Mouse (Mus musculus): ENCODE data around the gene Dcaf1.

Dcaf1 gene

GRCm38 (mm10) chr9:106821618-106822380, at the start of gene Dcaf1:
Gene Dcaf1, plus strand, starts transcription at chr9:106821874.
- peak; percentile 93 for DNase-seq (ENCODE audit: low spot score)

- no peak for DNase-seq (ENCODE audit: low spot score)
These were observed 45.6 kb upstream of the Dcaf1 start for GRCm38 (mm10) chr9:106776116-106776515.

DNA sequence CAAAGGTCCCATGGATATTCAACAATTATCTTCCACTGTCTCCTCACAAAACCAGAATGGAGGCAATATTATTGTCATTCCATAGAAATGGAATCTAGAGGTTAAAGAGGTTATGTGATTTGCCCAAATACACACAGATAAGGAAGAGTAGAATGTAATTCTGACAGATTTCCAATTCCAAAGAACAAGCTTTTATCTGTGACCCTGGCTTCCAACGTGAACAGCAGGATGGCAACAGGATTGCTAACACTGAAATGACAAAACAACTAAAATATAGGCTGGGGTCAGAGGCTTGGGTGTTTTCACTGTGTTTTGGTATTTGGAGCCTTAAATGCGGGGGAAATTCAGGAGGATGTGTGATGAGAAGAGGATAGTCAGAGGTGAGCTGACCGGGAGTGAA, 44.3 kb upstream of the Dcaf1 start:
- no peak for DNase-seq (ENCODE audit: low spot score)

DNA sequence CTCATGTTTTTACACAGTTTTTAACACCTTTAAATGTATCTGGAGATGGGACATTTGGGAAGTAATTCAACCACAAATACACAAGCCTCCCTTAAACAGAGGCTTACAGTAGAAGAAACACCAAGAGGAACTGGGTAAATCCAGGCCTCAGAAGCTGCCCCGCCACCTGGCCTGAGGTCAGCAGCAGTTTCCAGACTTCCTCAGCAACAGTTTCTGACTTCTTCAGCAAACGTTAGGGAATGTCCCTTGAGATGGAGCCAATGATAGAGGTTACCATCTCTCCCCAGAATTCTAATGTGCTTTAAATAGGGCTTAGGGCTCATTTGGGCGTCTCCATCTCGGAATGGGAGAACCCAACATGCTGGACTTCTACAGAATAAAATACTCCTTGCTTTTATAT, 43.4 kb upstream of the Dcaf1 start:
- DNase-seq (ENCODE audit: low spot score), result no peak

DNA sequence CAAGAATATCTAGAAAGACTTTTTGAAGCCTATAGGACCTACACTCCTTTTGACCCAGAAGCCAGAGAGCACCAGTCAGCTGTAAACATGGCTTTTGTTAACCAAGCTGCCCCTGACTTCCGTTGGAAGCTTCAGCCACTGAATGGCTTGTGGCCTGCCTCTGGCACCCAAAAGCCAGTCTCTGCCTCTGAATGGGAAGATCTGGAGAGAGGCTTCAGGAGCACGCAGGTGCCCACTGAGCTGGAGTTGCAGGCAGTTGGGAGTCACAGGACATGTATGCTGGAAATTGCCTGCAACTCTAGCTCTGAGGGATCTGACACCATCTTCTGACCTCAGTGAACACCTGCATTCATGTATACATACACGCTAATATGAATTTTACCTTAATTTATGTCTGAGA, 41.6 kb upstream of the Dcaf1 start:
- no peak for DNase-seq (ENCODE audit: low spot score)

GRCm38 (mm10) chr9:106783554-106783953, 38.1 kb upstream of the Dcaf1 start:
- DNase-seq (ENCODE audit: low spot score), result no peak

DNA sequence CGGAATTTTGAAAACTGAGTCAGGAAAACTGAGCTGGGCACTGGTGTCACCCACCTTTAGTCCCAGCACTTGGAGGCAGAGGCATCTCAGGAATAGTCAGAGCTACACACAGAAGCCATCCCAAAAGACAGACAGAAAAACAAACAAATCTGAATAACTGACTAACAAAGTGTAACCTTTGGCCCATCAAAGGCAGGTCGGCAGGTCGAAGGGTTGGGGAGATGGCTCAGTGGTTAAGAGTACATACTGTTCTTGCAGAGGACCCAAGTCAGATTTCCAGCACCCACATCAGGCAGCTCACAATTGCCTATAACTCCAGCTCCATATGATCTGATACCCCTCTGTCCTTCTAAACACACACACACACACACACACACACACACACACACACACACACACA, 36.5 kb upstream of the Dcaf1 start:
- no peak for DNase-seq (ENCODE audit: low spot score)

- peak; percentile 4 for DNase-seq (ENCODE audit: low spot score)
These were observed 33.5 kb upstream of the Dcaf1 start for GRCm38 (mm10) chr9:106787979-106788811.

- DNase-seq (ENCODE audit: low spot score), result peak; percentile 82
These were observed 32.8 kb upstream of the Dcaf1 start, which contains the start of gene Rad54l2 for GRCm38 (mm10) chr9:106788812-106789321. Gene Rad54l2, minus strand, starts transcription at chr9:106789194.

- DNase-seq (ENCODE audit: low spot score), result no peak
These were observed 32.3 kb upstream of the Dcaf1 start for GRCm38 (mm10) chr9:106789363-106789762.

GRCm38 (mm10) chr9:106790831-106791230, 30.8 kb upstream of the Dcaf1 start:
- no peak for DNase-seq (ENCODE audit: low spot score)

GRCm38 (mm10) chr9:106806503-106806902, 15.2 kb upstream of the Dcaf1 start:
- DNase-seq (ENCODE audit: low spot score), result no peak

GRCm38 (mm10) chr9:106818191-106818590, 3.5 kb upstream of the Dcaf1 start:
- DNase-seq (ENCODE audit: low spot score), result no peak

DNA sequence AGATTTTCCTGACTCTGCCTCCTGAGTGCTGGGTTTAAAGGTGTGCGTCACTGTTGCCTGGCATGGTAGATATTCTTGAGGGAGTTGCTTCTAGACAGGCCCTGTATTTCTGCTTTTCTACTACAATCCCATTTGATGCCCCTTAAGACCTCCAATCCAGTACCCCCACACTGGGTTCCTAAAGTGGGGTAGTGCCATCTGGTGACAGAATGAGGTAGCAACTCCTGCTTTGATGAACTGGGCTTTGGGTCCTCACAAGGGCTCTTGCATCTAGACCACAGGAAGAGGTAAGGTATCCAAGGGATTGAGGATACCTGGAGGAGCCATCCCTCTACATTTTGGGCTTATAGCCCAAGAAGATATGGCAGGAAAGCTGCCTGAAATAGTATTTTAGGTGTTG, 2.5 kb upstream of the Dcaf1 start:
- no peak for DNase-seq (ENCODE audit: low spot score)

DNA sequence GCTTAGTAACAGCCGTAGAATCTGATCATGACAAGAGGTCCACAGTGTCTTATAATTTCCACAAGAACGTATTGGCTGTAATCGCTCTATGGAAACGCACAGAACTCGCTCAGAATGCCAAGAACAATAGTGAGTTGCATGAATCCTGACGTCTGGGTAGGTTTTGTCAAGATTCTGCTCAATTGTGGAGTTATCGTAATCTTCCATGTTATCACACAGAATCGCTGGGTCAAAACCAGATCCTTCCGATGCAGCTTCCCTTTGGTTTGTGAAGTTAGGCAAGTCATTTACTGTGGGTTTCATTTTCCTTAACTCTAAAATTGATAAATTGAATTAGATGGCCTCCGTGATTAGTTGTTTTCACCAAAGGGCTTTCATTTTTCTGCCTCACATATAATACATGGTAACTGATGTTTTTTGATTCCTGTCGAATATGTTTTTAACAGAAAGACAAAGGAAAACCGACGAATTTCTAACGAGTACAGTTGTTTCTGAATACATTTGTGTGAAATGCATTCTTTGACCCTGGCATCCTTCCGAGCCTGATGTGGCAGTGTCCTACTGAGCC, 540 bp upstream of the Dcaf1 start:
- no peak for DNase-seq (ENCODE audit: low spot score)

DNA sequence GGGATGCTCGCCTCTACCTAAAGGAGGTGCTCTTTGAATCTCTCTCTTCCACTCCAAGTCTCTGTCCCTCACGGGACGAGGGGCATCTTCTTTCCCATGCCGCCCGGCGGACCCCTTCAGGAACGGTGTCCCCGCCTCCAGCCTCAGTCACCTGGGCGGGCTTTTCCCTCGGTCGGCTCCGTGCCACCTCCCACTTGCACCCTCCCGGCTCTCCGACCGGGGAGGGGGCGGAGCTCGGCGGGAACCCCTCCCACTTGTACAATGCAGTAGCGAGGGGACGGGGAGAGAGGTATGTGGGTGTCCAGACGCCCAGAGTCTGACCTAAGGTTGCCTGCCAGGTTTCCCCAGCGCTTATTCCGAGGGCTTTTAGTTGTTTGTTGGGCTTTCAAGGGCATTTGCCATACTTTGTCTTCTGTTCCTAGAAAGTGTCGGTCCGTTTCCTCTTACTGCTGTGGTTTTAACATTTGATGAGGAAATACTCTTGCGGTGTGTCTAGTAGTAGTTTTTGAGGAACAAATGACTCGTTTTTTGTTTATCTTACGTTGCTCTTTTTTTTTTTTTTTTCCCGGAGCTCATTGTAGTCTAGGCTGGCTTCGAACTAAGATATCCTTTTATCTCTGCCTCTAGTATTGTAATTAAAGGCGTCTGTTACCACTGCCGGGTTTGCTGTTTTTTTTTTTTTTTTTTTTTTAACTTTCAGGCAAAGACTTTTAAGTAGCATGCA, 869 bp downstream of the Dcaf1 start:
- peak; percentile 90 for DNase-seq (ENCODE audit: low spot score)

- no peak for DNase-seq (ENCODE audit: low spot score)
These were observed 18.9 kb downstream of the Dcaf1 start for GRCm38 (mm10) chr9:106840569-106840968.

- no peak for DNase-seq (ENCODE audit: low spot score)
These were observed 21.1 kb downstream of the Dcaf1 start for GRCm38 (mm10) chr9:106842800-106843199.

DNA sequence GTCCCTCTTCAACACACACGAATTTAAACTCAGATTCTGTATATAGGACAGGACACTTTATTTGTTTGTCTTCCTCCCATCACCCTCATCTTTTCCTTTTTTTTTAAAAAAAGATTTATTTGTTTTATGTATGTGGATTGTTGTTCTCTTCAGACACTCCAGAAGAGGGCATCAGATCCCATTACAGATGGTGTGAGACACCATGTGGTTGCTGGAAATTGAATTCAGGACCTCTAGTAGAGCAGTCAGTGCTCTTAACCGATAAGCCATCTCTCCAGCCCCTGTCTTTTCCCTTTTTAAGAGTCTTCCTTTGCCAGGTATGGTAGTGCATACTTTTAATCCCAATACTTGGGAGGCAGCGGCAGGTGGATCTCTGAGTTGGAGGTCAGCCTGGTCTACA, 35.0 kb downstream of the Dcaf1 start:
- DNase-seq (ENCODE audit: low spot score), result no peak

DNA sequence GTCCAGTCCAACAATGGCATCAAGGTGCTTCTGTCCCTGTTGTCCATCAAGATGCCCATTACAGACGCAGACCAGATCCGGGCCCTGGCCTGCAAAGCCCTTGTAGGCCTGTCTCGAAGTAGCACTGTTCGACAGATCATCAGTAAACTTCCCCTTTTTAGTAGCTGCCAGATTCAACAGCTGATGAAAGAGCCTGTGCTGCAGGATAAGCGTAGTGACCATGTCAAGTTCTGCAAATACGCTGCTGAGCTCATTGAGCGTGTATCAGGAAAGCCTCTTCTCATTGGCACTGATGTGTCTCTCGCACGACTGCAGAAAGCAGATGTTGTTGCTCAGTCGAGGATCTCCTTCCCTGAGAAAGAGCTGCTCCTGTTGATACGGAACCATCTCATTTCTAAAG, 36.4 kb downstream of the Dcaf1 start:
- no peak for DNase-seq (ENCODE audit: low spot score)

DNA sequence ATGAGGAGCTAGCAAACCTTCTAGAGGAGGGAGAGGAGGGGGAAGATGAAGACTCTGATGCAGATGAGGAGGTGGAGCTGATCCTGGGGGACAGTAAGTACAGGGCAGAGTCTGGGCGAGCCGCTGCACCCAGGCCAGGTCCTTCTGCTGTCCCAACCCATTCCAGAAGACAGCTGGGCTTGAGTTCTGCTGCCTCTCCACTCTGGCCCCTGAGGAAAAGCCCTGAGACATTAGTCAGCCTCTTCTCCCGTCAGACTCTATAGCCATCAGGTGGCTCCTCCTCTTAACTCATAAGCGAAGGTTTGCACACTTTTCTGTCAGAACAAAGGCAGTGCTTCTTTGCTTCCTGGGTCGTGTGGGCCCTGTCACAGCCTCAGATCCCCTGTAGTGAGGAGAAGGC, 52.5 kb downstream of the Dcaf1 start:
- DNase-seq (ENCODE audit: low spot score), result no peak

DNA sequence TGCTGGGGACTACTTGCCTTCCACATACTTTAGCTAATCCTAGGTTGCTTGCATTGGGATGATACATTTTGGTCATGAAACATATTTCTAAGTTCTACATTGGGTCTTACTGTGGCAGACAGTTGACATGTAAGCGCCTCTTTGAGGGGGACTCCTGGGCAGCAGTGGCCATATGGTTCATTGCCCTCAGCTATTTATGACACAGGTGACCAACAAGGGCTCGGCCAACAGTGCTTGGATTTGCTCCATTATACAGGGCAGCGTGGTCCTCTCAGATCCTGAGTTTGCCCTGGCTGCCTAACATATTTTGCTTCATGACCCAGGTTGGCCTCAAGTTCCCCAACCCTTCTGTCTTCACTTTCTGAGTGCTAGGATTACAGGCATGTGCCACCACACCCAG, 55.0 kb downstream of the Dcaf1 start:
- no peak for DNase-seq (ENCODE audit: low spot score)
